Mouse (Mus musculus) left cerebral cortex, adult 2 months (tissue): Measurements from ENCODE around the gene Mrvi1. TPM values are rescaled to one million over a fixed set of nuclear protein-coding genes. Genes with fewer than 3 reads are reported as not detected.
A peak's percentile ranks its signal among the peaks of the same experiment; 100 is the strongest.

Experiments
- DNase-seq, 2 experiments: peaks; one replicate each; pipeline ENCODE4 v3.0.0; 2021 to 2022; ENCODE audit warnings: low spot score in 2 of 2, mixed read lengths in 1 of 2; ENCODE audit errors: extremely low spot score in 1 of 2
- H3K27ac ChIP-seq: fragments of 200-600 bp; 2 replicates; pipeline ENCODE4 v1.8.1; 2022
- H3K4me3 ChIP-seq: fragments of 200-600 bp; 2 replicates; pipeline ENCODE4 v1.8.1; 2022
- CTCF ChIP-seq: fragments of 200-600 bp; IDR thresholded peaks from 2 replicates; pipeline ENCODE4 v1.8.1; 2022; ENCODE audit warnings: antibody characterized with exemption, mild to moderate bottlenecking, moderate library complexity
- intact Hi-C: fragments of 180-260 bp; cut with DNase I; formaldehyde crosslinking; loops from one replicate; pipeline ENCODE4 v1.15.1; 2025
- long read RNA-seq, 2 experiments: library from polyadenylated mRNA; stranded (forward); transcript quantifications; one replicate each; pipeline ENCODE4 v2.0.0; 2021; ENCODE audit warnings: borderline mapping rate in 2 of 2
- total RNA-seq, 2 experiments: library from RNA; stranded (reverse); gene quantifications; 2 replicates each; pipeline ENCODE4 v1.2.3; 2021

The Mrvi1 gene
- 1 to 10 TPM; 1.4 to 4.3 TPM for total RNA-seq
- long read RNA-seq, experiment 1, full-length matches to known transcripts: 1 of 3 reads
- long read RNA-seq, experiment 1, partial matches to known transcripts: 0 of 3 reads
- long read RNA-seq, experiment 1, other reads (novel, unspliced or antisense): 2 of 3 reads
- long read RNA-seq, experiment 2, partial matches to known transcripts: 0 of 3 reads
- long read RNA-seq, experiment 2, other reads (novel, unspliced or antisense): 3 of 3 reads

DNA sequence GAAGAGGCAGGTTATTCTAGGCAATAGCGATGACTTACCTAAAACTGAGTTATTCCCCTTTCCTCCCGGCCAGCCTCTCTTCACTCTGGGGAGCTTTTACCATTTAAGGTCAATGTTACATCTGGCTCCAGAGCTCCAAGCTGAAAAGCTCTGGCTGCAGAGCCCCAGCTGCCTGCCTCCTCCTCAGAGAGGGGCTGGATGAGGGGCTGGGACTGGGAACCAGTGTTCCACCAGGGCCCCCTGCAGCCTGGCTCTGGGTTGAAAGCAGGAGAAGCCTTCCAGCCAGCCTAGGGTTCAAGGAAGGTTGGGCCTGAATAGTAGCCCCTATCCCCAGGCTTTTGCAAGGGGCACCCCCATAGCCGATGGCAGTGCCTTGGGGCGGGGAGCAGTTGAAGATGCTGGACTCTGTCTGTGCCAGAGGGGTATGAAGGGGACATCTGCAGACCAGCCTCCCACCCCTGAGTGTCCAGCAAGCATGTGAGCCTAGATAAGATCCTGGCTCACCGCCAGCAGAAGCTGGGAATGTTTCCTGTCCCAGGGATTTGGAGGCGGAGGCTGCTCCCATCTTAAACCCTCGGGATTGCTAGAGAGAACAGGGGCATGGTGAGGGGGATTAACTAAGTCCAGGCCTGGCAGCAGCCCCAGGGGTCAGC, at the start of gene Mrvi1:
Gene Mrvi1, minus strand, starts transcription at position 409 of the 653 bp plus-strand sequence.
- DNase-seq: no peak
- Histone ChIP-seq H3K4me3 (0 out of 2 replicates have a peak within 1 kb of the TSS, but pooled peaks have one; percentile 7), H3K27ac (no peak within 1 kb of the TSS; the same call in 1 of the 2 replicates)
- TF ChIP-seq CTCF: no peak
- intact Hi-C loops: loop anchor here (2.0 kb wide), 1 partner anchor 33 kb away; no protein-coding TSS in a partner anchor

DNA sequence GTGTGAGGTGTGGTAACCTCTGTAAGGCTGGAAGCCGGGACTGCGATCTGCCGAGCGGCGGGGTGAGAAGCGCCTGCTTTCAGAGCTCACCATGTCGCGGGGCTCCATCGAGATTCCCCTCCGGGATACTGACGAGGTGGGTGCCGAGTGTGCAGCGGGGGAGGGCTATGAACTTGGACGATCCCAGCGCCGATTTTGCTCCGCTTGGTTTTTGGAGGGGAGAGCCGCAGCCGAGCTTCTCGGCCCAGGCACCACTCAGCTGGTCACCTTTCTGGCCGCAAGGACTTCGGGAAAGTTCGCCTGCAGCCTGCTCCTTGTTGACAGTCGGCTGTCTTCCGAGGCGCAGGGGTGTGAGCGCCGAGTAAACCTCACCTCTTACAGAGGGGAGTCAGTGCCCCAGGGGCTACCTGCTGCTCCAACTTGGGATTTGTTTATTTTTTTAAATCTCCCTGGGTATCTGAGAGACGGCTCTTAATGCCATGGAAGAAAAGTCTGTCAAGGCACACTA, 46.8 kb upstream of the Mrvi1 start:
- Histone ChIP-seq H3K27ac (peak overlapping the region; percentile 96), H3K4me3 (peak overlapping the region; percentile 97)
- DNase-seq: no peak
- no peak for TF ChIP-seq CTCF
- intact Hi-C loops: loop anchor here (5.0 kb wide), 1 partner anchor 53 kb away; the partner anchor contains the start of gene Eif4g2

DNA sequence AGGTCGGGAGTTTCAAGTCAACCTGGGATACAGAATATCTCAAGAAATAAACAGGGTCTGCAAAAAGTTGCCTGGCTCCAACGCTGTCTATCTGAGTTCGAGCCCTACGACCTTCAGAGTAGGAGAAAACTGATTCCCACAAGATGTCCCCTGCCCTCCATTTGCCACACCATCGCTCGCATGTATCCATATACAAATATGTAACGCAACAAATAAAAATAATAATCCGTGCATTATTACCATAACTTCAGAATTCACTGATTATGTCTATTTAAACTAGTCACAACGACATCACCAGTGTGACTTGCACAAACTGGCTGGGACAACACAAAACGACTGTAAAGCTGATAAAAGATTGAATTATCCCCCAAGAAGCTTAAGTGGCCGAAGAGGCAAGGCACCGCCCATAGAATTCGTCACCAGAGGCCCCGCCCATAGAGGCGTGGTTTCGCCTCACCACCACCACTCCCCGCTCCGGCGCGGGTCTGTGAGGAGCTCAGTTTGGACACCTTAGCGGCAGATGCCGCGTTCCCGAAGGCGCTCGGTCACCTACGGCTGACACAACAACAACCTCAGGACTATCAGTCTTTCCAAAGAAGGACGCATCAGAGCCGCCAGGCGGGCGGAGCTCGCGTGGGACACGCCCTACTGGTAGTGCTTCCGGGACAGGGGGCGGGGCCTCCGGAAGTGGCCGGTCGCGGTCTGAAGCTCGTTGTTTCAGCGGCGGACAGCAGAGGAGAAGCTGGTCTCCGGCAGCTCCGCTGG, 46.2 kb upstream of the Mrvi1 start, which contains the start of gene Ctr9:
Gene Ctr9, plus strand, starts transcription at position 671 of the 765 bp plus-strand sequence.
- intact Hi-C loops: loop anchor here (5.0 kb wide), 1 partner anchor 54 kb away; the partner anchor contains the start of gene Eif4g2
- Histone ChIP-seq H3K27ac (peak within 1 kb of the TSS; percentile 96), H3K4me3 (peak within 1 kb of the TSS; percentile 97)
- DNase-seq: peak; percentile 90 to 91
- TF ChIP-seq CTCF: no peak; the same call in 1 of the 2 replicates

DNA sequence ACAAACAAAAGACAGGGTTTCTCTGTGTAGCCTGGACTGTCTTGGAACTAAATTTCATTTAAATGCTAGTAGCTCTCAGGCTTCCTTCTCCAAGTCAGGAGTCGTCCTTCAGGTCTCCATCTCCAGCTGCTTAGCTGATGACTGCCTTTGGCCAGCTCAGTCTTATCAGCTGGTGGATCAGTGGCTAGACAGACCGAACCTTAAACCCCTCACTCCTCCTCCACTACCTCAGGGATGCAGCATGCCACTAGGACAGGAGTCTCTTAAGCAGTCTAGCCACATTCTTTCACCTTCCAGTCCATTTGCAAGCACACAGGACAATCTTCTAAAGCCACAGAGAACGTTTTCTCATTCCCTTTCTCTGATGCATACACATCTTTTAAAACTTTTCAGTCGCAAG, 42.7 kb upstream of the Mrvi1 start:
- DNase-seq: no peak
- TF ChIP-seq CTCF: no peak
- intact Hi-C loops: loop anchor here (5.0 kb wide), 1 partner anchor 57 kb away; the partner anchor contains the start of gene Eif4g2
- H3K4me3 ChIP-seq: no peak overlapping the region
- no peak overlapping the region for H3K27ac ChIP-seq

DNA sequence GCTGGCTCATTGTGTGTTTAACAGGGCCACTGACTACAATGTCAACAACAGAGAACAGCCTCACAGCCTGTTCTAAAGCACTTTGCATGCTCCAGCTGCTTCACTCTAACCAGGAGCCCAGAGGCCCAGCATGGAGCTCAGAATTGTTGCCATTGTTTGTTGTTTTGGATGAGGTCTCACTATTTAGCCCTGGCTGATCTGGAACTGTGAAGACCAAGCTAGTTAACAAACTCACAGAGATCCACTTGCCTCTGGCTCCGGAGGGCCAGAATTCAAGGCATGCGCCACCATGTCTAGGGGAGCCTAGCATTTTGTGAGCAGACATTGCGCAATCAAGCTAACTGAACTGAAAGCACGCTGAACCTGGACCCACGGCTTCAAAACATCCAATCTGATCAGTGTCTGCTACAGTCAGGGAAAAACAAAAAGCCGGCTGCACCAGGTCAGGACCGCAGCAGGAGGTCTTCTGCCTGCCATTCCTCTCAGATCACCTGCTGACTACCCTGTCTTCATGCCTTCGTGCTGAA, 41.9 kb upstream of the Mrvi1 start:
- no peak for DNase-seq
- intact Hi-C loops: no loop called here
- H3K27ac ChIP-seq: no peak overlapping the region; the same call in 1 of the 2 replicates
- H3K4me3 ChIP-seq: no peak overlapping the region
- no peak for TF ChIP-seq CTCF

GRCm38 (mm10) chr7:111020814-111021213, 38.6 kb upstream of the Mrvi1 start:
- DNase-seq: no peak
- no peak for TF ChIP-seq CTCF
- intact Hi-C loops: no loop called here
- Histone ChIP-seq H3K4me3 (no peak overlapping the region), H3K27ac (no peak overlapping the region)

DNA sequence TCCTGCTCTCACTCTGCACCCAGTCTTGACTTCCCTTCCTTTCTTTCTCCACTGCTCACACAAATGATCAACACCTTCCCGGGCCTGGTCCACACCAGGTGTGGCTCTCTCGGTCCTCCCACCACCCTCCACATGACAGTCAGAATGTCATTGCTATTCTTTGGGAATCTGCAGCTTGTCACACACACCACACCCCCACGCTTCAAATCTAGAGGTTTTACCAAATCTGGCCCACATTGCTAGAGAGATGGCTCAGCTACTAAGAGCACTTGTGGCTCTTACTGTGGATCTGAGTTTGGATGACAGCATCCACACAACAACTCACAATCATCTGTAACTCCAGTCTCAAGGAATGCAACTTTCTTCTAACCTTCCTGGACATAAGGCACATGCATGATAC, 34.7 kb upstream of the Mrvi1 start:
- intact Hi-C loops: loop anchor here (10.0 kb wide), 1 partner anchor 732 kb away; no protein-coding TSS in a partner anchor
- no peak for DNase-seq
- TF ChIP-seq CTCF: no peak
- no peak overlapping the region for H3K4me3 ChIP-seq
- H3K27ac ChIP-seq: no peak overlapping the region

DNA sequence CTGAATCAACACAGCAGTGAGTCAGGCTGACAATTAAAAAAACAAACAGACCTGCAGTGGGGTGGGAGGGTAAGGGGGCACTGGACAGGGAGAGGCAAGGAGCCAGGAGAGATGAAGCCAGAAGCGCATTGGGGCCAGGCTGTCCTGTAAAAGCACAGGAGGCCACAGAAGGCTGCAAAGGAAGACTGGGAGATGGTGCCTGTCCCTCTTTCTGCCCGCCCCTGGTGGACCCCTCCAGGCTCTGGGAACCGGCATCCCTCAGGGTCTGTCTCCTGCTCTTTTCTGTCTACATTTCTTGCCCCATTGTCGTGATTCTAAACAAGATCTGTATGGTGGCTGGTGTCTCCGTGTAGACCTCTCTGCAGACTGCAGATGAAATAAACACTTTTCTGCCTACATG, 33.5 kb upstream of the Mrvi1 start:
- Histone ChIP-seq H3K27ac (no peak overlapping the region), H3K4me3 (no peak overlapping the region)
- no peak for TF ChIP-seq CTCF
- intact Hi-C loops: loop anchor here (1.0 to 10.0 kb wide), 4 partner anchors 33 to 731 kb away; partner anchors contain the start of gene Mrvi1
- no peak for DNase-seq

GRCm38 (mm10) chr7:111014893-111015292, 32.6 kb upstream of the Mrvi1 start:
- peak; percentile 92 for TF ChIP-seq CTCF

DNA sequence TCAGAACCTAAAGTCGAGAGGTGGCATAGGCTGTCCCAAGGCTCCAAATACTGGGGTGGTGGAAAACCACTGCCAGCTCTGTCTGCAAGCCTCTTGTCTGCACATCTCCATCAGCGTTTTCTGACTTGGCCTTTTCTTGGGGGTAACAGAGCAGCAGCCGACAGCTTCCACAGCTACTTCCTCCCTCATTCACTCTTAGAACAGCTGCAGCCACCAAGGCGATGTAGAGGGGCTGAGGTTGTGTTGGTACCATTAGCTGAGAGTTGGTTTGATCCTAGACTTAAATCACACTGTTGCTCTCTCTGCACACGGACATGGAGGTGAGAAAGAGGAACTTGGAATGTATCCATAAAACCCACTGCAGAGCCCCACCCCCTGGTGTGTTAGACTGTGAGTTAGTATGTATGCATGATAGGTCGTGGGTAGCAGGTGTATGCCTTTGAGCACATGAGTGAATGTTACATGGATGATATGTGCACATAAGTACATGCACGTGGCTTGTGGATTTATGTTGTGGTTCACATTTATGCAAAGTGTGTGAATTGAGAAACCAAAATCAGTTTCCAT, 31.9 kb upstream of the Mrvi1 start:
- no peak overlapping the region for H3K4me3 ChIP-seq
- TF ChIP-seq CTCF: no peak
- no peak overlapping the region for H3K27ac ChIP-seq
- no peak for DNase-seq
- intact Hi-C loops: loop anchor here (2.0 to 10.0 kb wide), 4 partner anchors 31 to 729 kb away; partner anchors contain the start of gene Mrvi1

More at GRCm38 (mm10) chr7:111014893-111015292, 32.6 kb upstream of the Mrvi1 start:
- H3K27ac ChIP-seq: no peak overlapping the region
- H3K4me3 ChIP-seq: no peak overlapping the region
- DNase-seq: peak; percentile 78 to 87
- intact Hi-C loops: loop anchor here (1.0 to 10.0 kb wide), 5 partner anchors 32 to 730 kb away; partner anchors contain the start of gene Mrvi1
